Mouse (Mus musculus) forebrain, embryonic 14.5 days (tissue): ENCODE measurements at regions not wholly inside any gene's neighbourhood (a gene's known extent, or its start where the extent isn't known, plus 50 kb on each side); places are given as distances from the start of the nearest gene placed in this dataset.

Experiments
- ATAC-seq: fragments of 200-750 bp; cut with Nextera tagmentation; 2 replicates; pipeline ENCODE4 v1.8.0; 2017; ENCODE audit warnings: mild to moderate bottlenecking, moderate library complexity
- DNase-seq: peaks from one replicate; pipeline ENCODE4 v3.0.0-alpha.2; 2015; ENCODE audit warnings: low spot score
- H3K27ac ChIP-seq: fragments of 300-500 bp; sonication (generic); 2 replicates; pipeline ENCODE4 v1.5.1; 2014; ENCODE audit warnings: low read depth, mild to moderate bottlenecking, control low read depth, low read length, moderate library complexity
- H3K27me3 ChIP-seq: fragments of 300-500 bp; sonication (generic); replicated peaks from 2 replicates; pipeline ENCODE4 v1.6.1; 2014; ENCODE audit warnings: low read length, control low read depth, mixed read lengths; ENCODE audit not compliant: control insufficient read depth, insufficient read depth
- H3K36me3 ChIP-seq: fragments of 300-500 bp; sonication (generic); 2 replicates; pipeline ENCODE4 v1.6.1; 2014; ENCODE audit warnings: low read length, control low read depth; ENCODE audit not compliant: control insufficient read depth, insufficient read depth
- H3K4me1 ChIP-seq: fragments of 300-500 bp; sonication (generic); 2 replicates; pipeline ENCODE4 v1.6.1; 2014; ENCODE audit warnings: antibody characterized with exemption, low read length, control low read depth; ENCODE audit not compliant: control insufficient read depth, insufficient read depth
- H3K4me2 ChIP-seq: fragments of 300-500 bp; sonication (generic); 2 replicates; pipeline ENCODE4 v1.6.1; 2014; ENCODE audit warnings: mild to moderate bottlenecking, control low read depth, low read length
- H3K4me3 ChIP-seq: fragments of 300-500 bp; sonication (generic); 2 replicates; pipeline ENCODE4 v1.5.1; 2014; ENCODE audit warnings: low read depth, low read length, control low read depth
- H3K9ac ChIP-seq: fragments of 300-500 bp; sonication (generic); 2 replicates; pipeline ENCODE4 v1.6.1; 2014; ENCODE audit warnings: mild to moderate bottlenecking, low read length, control low read depth, moderate library complexity
- H3K9me3 ChIP-seq: fragments of 300-500 bp; sonication (generic); replicated peaks from 2 replicates; pipeline ENCODE4 v1.6.1; 2016; ENCODE audit warnings: low read length, control low read depth, mixed read lengths; ENCODE audit not compliant: control insufficient read depth
- WGBS: fragments of 180-500 bp; shearing (Covaris S2); extraction: QIAGEN DNeasy Blood & Tissue Kit; methylation state at CpG from one replicate; pipeline ENCODE4 v1.1.7; 2014; 5-methylcytosine and 5-hydroxymethylcytosine counted together

GRCm38 (mm10) chr1:78602885-78603284, 54.7 kb upstream of the Acsl3 start:
- 92% methylated on average over 3 of the region's 3 CpGs for WGBS

GRCm38 (mm10) chr1:78604820-78605550, 52.6 kb upstream of the Acsl3 start:
- ATAC-seq (no peak), DNase-seq (no peak)
- Histone ChIP-seq H3K9me3 (no peaks in the 10 kb centered on the region), H3K4me1 (no peaks in the 10 kb centered on the region), H3K4me3 (no peak overlapping the region), H3K27ac (no peak overlapping the region), H3K27me3 (no peaks in the 10 kb centered on the region), H3K9ac (no peak overlapping the region), H3K4me2 (no peak overlapping the region), H3K36me3 (no peaks in the 10 kb centered on the region)
- 85% methylated on average over 9 of the region's 9 CpGs for WGBS

More at GRCm38 (mm10) chr1:78602885-78603284, 54.7 kb upstream of the Acsl3 start:
- Histone ChIP-seq H3K27me3 (no peaks in the 10 kb centered on the region), H3K9me3 (no peaks in the 10 kb centered on the region), H3K4me3 (no peak overlapping the region), H3K9ac (no peak overlapping the region), H3K36me3 (no peaks in the 10 kb centered on the region), H3K27ac (no peak overlapping the region), H3K4me2 (no peak overlapping the region), H3K4me1 (no peaks in the 10 kb centered on the region)
- DNase-seq: no peak
- no peak for ATAC-seq
